Mouse (Mus musculus): Measurements from ENCODE around the gene Svbp. TPM values are rescaled to one million over a fixed set of nuclear protein-coding genes. Genes with fewer than 3 reads are reported as not detected.

The Svbp gene
- polyA plus RNA-seq, 1 experiment from 2014 or later: 133 TPM

- Histone ChIP-seq H3K4me1 (peaks cover 14% of the 10 kb centered on the region), H3K27me3 (ENCODE audit: low read depth, poor library complexity, severe bottlenecking) (no peaks in the 10 kb centered on the region), H3K9me3 (replicated peaks) (no peaks in the 10 kb centered on the region), H3K4me3 (peak overlapping the region; percentile 80), H3K36me3 (peaks cover 11% of the 10 kb centered on the region), H3K27ac (peak overlapping the region; percentile 92)
- 17% methylated on average over 18 of the region's 18 CpGs for WGBS
- DNase-seq (ENCODE audit: low spot score): no peak
These were observed 645 bp downstream of the Svbp start for GRCm38 (mm10) chr4:119195582-119196320.

- Histone ChIP-seq H3K9me3 (replicated peaks) (no peaks in the 10 kb centered on the region), H3K36me3 (peaks cover 24% of the 10 kb centered on the region), H3K4me3 (no peak overlapping the region), H3K27ac (no peak overlapping the region), H3K4me1 (peaks cover 14% of the 10 kb centered on the region), H3K27me3 (ENCODE audit: low read depth, poor library complexity, severe bottlenecking) (no peaks in the 10 kb centered on the region)
- no peak for DNase-seq (ENCODE audit: low spot score)
- WGBS: 91% methylated on average over 6 of the region's 6 CpGs
These were observed 3.0 kb downstream of the Svbp start for GRCm38 (mm10) chr4:119198105-119198504.

GRCm38 (mm10) chr4:119204672-119205071 is 9.6 kb downstream of the Svbp start:
- H3K9me3 ChIP-seq (replicated peaks): no peaks in the 10 kb centered on the region
- H3K27me3 ChIP-seq (ENCODE audit: low read depth, poor library complexity, severe bottlenecking): no peaks in the 10 kb centered on the region
- H3K4me3 ChIP-seq: no peak overlapping the region
- 22% methylated on average over 8 of the region's 8 CpGs for WGBS
- H3K27ac ChIP-seq: no peak overlapping the region
- peaks cover 17% of the 10 kb centered on the region for H3K36me3 ChIP-seq
- H3K4me1 ChIP-seq: no peaks in the 10 kb centered on the region
- peak; percentile 62 for DNase-seq (ENCODE audit: low spot score)

GRCm38 (mm10) chr4:119216667-119217066 is 21.6 kb downstream of the Svbp start:
- Histone ChIP-seq H3K27ac (no peak overlapping the region), H3K4me1 (peaks cover 6% of the 10 kb centered on the region), H3K27me3 (ENCODE audit: low read depth, poor library complexity, severe bottlenecking) (0 out of 2 replicates have a peak, but pooled peaks cover 11% of the 10 kb centered on the region), H3K9me3 (replicated peaks) (no peaks in the 10 kb centered on the region), H3K36me3 (no peaks in the 10 kb centered on the region), H3K4me3 (no peak overlapping the region)
- no peak for DNase-seq (ENCODE audit: low spot score)
- WGBS: 87% methylated on average over 8 of the region's 8 CpGs

- 0 out of 2 replicates have a peak, but pooled peaks cover 11% of the 10 kb centered on the region for H3K27me3 ChIP-seq (ENCODE audit: low read depth, poor library complexity, severe bottlenecking)
- H3K4me1 ChIP-seq: peaks cover 6% of the 10 kb centered on the region
- no peak for DNase-seq (ENCODE audit: low spot score)
- 14% methylated on average over 11 of the region's 11 CpGs for WGBS
- H3K27ac ChIP-seq: no peak within 1 kb of the TSS
- no peaks in the 10 kb centered on the region for H3K9me3 ChIP-seq (replicated peaks)
- peaks cover 7% of the 10 kb centered on the region for H3K36me3 ChIP-seq
- H3K4me3 ChIP-seq: no peak within 1 kb of the TSS
These were observed 23.1 kb downstream of the Svbp start, which contains the start of gene Tmem269 for GRCm38 (mm10) chr4:119218169-119218568. Gene Tmem269 (minus strand): TSS chr4:119218217.

GRCm38 (mm10) chr4:119223696-119224095 is 28.6 kb downstream of the Svbp start:
- Histone ChIP-seq H3K27ac (no peak overlapping the region), H3K4me3 (no peak overlapping the region), H3K4me1 (no peaks in the 10 kb centered on the region), H3K27me3 (ENCODE audit: low read depth, poor library complexity, severe bottlenecking) (no peaks in the 10 kb centered on the region), H3K9me3 (replicated peaks) (no peaks in the 10 kb centered on the region), H3K36me3 (peaks cover 61% of the 10 kb centered on the region)
- WGBS: 92% methylated on average over 1 of the region's 1 CpGs
- DNase-seq (ENCODE audit: low spot score): no peak

- H3K4me3 ChIP-seq: no peak overlapping the region
- WGBS: 94% methylated on average over 3 of the region's 3 CpGs
- H3K27me3 ChIP-seq (ENCODE audit: low read depth, poor library complexity, severe bottlenecking): no peaks in the 10 kb centered on the region
- H3K9me3 ChIP-seq (replicated peaks): no peaks in the 10 kb centered on the region
- H3K27ac ChIP-seq: no peak overlapping the region
- DNase-seq (ENCODE audit: low spot score): no peak
- H3K4me1 ChIP-seq: no peaks in the 10 kb centered on the region
- H3K36me3 ChIP-seq: peaks cover 65% of the 10 kb centered on the region
These were observed 29.4 kb downstream of the Svbp start for GRCm38 (mm10) chr4:119224534-119224933.

GRCm38 (mm10) chr4:119225719-119226118 is 30.6 kb downstream of the Svbp start:
- peaks cover 67% of the 10 kb centered on the region for H3K36me3 ChIP-seq
- WGBS: 91% methylated on average over 9 of the region's 9 CpGs
- DNase-seq (ENCODE audit: low spot score): no peak

GRCm38 (mm10) chr4:119226751-119227150 is 31.6 kb downstream of the Svbp start:
- Histone ChIP-seq H3K4me1 (peaks cover 5% of the 10 kb centered on the region), H3K27me3 (ENCODE audit: low read depth, poor library complexity, severe bottlenecking) (no peaks in the 10 kb centered on the region), H3K9me3 (replicated peaks) (no peaks in the 10 kb centered on the region), H3K36me3 (peaks cover 67% of the 10 kb centered on the region), H3K27ac (no peak overlapping the region), H3K4me3 (no peak overlapping the region)
- 93% methylated on average over 11 of the region's 11 CpGs for WGBS
- no peak for DNase-seq (ENCODE audit: low spot score)

More at GRCm38 (mm10) chr4:119225719-119226118, 30.6 kb downstream of the Svbp start:
- Histone ChIP-seq H3K9me3 (replicated peaks) (no peaks in the 10 kb centered on the region), H3K27ac (no peak overlapping the region), H3K4me3 (no peak overlapping the region), H3K4me1 (no peaks in the 10 kb centered on the region), H3K27me3 (ENCODE audit: low read depth, poor library complexity, severe bottlenecking) (no peaks in the 10 kb centered on the region)

- H3K27ac ChIP-seq: peak within 1 kb of the TSS; percentile 87
- no peaks in the 10 kb centered on the region for H3K9me3 ChIP-seq (replicated peaks)
- peaks cover 24% of the 10 kb centered on the region for H3K36me3 ChIP-seq
- under 1% methylated on average over 62 of the region's 71 CpGs for WGBS
- peak within 1 kb of the TSS; percentile 91 for H3K4me3 ChIP-seq
- no peaks in the 10 kb centered on the region for H3K27me3 ChIP-seq (ENCODE audit: low read depth, poor library complexity, severe bottlenecking)
- H3K4me1 ChIP-seq: peaks cover 27% of the 10 kb centered on the region
- DNase-seq (ENCODE audit: low spot score): peak; percentile 97
These were observed 37.5 kb downstream of the Svbp start, which contains the start of the genes AU022252 and P3h1 for GRCm38 (mm10) chr4:119232410-119233255. Gene AU022252 (minus strand): TSS chr4:119232712. Gene P3h1 (plus strand): TSS chr4:119232915.

GRCm38 (mm10) chr4:119233256-119233901 is 38.3 kb downstream of the Svbp start:
- H3K4me1 ChIP-seq: peaks cover 27% of the 10 kb centered on the region
- no peaks in the 10 kb centered on the region for H3K9me3 ChIP-seq (replicated peaks)
- H3K36me3 ChIP-seq: peaks cover 22% of the 10 kb centered on the region
- H3K27ac ChIP-seq: peak overlapping the region; percentile 87
- H3K27me3 ChIP-seq (ENCODE audit: low read depth, poor library complexity, severe bottlenecking): no peaks in the 10 kb centered on the region
- DNase-seq (ENCODE audit: low spot score): peak; percentile 66
- H3K4me3 ChIP-seq: peak overlapping the region; percentile 91
- under 1% methylated on average over 36 of the region's 36 CpGs for WGBS

GRCm38 (mm10) chr4:119234348-119234747 is 39.2 kb downstream of the Svbp start:
- Histone ChIP-seq H3K9me3 (replicated peaks) (no peaks in the 10 kb centered on the region), H3K27me3 (ENCODE audit: low read depth, poor library complexity, severe bottlenecking) (no peaks in the 10 kb centered on the region), H3K4me3 (peak overlapping the region; percentile 91; the same call in 1 of the 2 replicates), H3K36me3 (peaks cover 17% of the 10 kb centered on the region), H3K4me1 (peaks cover 28% of the 10 kb centered on the region), H3K27ac (no peak overlapping the region)
- no peak for DNase-seq (ENCODE audit: low spot score)
- 84% methylated on average over 3 of the region's 3 CpGs for WGBS
